Mouse (Mus musculus) right cerebral cortex, adult 2 months (tissue): ENCODE data around the gene Galnt14.

Source experiments
- DNase-seq, 2 experiments: peaks; one replicate each; pipeline ENCODE4 v3.0.0; 2021 to 2022; ENCODE audit warnings: low spot score in 2 of 2

Galnt14 gene

GRCm38 (mm10) chr17:73710042-73710911 lies at the start of gene Galnt14:
Gene Galnt14, minus strand, starts transcription at chr17:73710453.
- peak; percentile 56 to 65 for DNase-seq

DNA sequence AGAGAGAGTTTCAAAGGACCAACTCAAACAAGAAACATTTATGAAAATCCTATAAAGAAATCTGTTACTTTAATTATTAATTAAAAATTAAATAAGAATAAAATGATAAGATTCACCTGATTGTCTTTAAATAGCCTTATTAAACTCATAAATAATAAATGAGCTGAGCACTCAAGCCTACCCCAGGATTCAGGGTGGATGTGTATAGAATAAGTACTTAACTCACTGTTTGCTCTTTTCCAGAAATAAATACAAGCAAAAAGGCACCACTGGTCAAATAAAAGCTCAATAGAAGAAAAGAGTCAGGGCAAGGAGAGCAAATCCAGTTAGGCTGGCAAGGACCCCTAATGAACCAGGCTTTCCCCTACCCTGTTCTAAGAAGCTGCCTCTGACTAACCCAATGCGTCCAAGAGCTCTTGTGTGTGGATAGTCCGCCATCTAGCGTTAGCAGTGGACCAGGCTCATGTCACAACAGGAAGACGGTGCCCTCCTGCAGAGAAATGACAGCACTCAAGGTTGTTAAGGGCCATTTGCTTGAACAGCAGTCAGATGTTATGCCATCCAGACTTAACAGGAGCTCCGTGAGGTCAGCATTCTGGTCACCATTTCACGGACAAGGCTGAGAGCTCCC lies 33.5 kb upstream of the Galnt14 start:
- peak; percentile 90 to 92 for DNase-seq

DNA sequence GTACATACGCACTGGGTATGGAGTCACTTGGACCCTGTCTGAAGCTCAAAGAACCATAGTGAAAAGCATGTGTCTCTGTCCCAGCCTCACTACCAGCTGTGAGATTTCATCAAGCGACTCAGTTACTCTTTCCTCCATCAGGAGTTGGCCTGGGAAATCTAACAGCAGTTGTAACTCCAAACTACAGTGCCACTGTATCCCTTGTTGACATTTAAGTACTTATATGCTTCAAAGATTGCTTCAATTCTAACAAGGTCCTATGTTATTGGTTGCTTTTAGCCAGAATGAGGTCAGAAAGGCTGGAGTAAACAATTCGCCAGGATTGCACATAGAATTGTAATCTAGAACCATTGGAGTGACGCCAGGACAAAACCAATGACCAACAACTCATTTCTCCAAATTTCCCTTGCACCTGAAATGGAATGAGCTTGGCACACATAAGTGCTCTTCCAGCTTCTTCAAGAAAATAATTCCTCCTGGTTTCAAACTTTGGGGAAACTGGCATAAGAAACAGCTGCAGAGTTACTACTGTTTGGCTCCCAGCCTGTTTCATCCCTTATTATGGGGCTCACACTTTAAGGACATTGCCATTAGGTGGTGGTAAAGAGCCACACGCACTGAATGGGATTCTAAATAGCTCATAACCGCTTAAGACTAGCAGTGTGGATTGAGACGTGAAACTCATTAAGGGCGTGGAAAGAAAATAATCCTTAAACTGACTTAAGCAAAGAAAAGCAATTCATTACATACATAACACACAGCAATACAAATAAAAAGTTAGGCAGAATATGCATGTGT lies 13.8 kb upstream of the Galnt14 start:
- peak in 1 of 2 experiments; percentile 16 for DNase-seq

DNA sequence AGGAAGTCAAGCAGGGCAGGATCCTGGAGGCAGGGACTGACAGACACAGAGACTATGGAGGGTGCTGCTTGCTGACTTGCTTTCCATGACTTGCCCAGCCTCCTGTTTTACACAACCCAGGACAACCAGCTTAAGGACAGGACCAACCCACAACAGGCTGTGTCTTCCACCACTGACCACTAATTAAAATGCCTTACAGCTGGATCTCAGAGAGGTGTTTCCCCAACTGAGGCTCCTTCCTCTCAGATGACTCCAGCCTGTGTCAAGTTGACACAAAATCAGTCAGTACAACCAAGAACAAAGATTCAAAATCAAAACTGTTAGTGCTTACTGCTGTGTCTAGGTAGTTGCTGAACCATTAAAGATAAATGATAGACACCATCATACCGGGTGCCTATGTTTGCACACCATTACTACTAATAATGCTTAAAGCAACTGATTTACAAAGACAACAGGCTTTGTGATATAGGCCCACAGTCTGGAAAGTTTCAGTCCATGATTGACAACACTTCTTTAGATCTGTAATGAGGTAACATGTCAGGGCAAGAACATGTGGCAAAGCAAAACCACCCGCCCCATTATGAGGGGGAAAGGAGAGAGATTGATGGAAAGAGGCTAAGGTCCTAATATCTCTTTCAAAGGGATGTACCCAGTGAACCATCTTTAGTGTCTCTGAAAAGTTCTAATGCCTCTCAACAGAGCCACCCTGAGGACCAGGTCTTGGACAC lies 8.9 kb upstream of the Galnt14 start:
- DNase-seq = no peak

DNA sequence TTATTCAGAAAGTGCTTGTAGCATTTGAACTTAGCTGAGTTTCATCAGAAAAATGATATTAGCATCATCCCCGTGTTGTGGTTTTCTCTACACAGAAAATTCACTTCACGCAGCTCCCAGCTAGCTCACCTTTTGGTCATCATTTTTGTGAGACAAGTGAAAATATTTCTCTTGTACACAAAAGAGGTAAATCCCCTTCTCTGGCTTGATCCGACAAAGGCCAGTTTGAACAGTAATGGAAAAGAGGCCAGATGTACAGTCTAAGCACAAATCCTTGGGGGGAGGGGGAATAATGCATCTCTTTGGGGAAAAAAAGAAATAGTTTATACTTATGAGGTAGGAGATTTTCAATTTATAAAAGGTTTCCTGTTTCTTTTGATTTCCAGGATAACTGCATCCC lies 6.4 kb upstream of the Galnt14 start:
- no peak for DNase-seq

DNA sequence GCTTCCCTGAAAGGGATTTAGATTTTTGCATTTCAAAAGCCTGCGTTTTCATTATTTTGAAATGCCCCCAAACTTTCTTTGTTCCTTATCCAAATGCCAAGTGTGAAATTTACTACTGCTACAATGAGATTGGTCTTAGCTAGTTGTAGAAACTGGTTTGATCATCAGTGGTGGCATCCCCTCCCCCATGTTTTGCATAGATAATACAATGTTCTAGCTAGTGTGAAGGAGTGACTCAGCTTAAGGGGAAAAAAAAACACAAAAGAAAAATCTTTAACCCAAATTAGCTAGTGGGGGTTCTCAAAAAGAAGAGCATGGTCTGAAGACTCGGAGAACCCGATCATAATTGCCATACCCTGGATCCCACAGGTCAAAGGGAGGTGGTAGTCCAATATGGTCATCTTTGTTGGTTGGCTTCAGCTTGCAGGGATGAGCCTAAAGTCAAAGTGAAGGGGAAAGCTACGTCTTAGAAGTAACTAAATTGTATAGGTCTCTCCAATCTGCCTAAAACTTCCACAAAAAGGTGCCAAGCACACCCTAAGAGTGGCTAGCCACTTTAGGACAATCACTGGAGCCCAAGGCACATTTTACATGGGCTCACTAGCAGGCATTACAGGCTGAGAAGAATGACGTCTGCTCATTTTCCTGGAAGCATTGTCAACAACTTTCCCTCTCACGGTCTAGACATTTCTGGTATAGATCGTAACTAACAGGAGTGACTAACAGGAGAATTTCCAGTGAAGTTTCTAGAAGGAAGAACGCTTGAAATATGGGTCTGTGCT lies 4.4 kb upstream of the Galnt14 start:
- no peak for DNase-seq

GRCm38 (mm10) chr17:73713347-73713746 lies 3.1 kb upstream of the Galnt14 start:
- peak; percentile 69 to 72 for DNase-seq

- peak; percentile 75 to 77 for DNase-seq
Observed at GRCm38 (mm10) chr17:73711919-73712318, 1.7 kb upstream of the Galnt14 start.

GRCm38 (mm10) chr17:73709131-73710041 lies 867 bp downstream of the Galnt14 start:
- peak; percentile 31 to 49 for DNase-seq

GRCm38 (mm10) chr17:73708451-73708850 lies 1.8 kb downstream of the Galnt14 start:
- no peak for DNase-seq

GRCm38 (mm10) chr17:73703571-73703970 lies 6.7 kb downstream of the Galnt14 start:
- DNase-seq = no peak

DNA sequence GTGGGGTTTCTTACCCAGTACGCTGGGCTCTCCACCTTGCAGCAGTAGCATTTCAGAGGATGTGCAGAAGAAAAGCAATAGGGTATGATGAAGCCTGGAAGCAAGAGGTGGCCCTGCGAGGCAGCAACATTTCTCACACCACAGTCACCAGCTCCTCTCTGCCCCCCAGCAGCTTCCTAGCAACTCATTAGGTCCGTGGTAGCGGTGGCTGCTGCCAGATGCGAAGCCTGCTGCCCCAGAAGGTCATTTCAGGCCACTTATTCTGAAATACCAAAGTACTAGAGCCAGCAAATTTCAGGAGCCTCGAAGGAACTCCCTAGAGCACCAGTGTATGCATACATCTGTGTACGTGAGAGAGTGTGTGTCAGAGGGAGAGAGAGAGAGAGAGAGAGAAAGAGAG lies 9.2 kb downstream of the Galnt14 start:
- no peak for DNase-seq

DNA sequence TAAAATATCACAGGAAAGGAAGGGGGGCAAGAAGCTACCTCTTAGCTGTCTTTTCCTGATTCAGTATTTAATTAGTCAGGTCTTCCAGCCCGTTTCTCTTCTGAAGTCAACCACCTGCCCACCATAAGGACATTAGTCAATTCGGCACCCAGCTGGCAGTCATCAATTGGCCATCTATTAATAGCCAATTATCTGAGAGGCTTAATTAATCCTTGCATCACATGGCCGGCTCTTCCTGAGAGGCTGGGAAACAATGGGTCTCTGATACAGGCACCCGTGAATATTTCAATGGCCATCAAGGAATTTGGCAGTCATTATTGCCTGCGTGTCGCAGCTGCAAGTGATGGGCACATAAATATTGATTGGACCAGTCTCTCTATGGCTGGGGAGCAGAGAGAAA lies 10.4 kb downstream of the Galnt14 start:
- DNase-seq = no peak

DNA sequence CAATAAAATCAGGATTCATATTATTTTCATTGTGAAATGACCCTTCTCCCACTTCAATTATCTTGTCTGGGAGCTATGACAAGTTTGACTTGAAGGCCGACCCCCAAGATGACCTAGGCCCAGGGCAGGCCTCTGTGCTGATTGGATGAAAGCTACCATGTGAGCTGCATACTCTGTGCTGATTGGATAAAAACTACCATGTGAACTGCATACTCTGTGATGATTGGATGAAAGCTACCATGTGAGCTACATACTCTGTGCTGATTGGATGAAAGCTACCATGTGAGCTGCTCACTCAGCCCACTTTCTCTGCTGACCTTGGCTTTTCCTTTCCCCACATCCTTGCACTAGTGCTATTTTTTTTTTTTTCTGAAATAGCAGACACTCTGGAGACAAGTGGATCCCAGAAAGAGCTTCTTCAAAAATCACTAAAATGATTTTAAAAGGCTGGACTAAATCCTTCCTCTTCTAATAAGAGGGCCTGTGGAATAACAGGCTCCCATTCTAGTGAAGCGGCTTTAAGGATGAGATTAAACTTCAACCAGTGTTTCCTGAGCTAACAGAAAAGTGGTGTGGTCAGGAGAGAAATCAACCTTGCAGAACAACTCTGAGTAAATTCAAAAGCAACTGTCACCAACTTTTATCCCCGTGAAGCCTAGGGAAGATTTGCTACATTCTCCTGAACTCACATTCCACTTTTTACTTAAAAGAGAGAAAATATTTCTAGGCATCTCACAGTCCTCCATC lies 15.9 kb downstream of the Galnt14 start:
- no peak for DNase-seq

GRCm38 (mm10) chr17:73688261-73688660 lies 22.0 kb downstream of the Galnt14 start:
- no peak for DNase-seq

GRCm38 (mm10) chr17:73686292-73686691 lies 24.0 kb downstream of the Galnt14 start:
- no peak for DNase-seq

DNA sequence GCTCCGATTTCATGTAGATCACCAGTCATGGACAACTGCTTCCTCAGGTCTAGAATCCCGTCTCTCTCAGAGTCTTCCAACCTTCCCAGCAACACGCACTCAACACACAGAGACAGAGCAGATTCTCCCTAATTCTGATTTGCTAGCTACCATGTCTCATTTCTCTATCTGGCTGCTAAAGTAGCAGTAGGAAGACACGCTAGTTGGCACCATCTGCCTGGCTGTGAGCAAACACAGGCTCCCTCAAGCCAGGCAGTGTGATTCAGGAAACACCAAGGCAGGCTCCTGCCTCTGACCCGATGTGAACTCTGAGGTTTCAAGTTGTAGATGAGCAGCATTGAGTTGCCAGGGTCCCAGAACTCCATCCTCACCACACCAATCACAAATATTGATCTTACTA lies 25.5 kb downstream of the Galnt14 start:
- DNase-seq = peak in 1 of 2 experiments; percentile 12

DNA sequence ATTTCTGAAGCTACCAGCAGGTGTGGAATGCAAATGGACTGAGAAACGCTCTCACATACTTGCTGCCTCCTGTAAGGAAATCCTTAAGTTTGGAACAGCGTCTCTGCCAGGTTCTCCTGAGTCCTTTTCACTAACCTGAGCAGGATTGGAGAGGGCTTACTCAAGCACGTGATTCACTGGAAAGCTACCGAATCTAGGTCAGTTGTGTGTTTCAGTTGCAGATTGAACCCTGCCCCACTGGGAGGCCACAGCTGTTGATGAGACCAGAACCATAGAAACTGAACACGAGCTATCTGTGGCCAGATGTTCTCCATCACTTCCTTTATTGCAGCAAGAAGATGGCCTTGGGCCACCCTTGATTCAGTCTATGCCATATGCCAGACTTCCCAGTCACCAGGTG lies 38.3 kb downstream of the Galnt14 start:
- DNase-seq = no peak

DNA sequence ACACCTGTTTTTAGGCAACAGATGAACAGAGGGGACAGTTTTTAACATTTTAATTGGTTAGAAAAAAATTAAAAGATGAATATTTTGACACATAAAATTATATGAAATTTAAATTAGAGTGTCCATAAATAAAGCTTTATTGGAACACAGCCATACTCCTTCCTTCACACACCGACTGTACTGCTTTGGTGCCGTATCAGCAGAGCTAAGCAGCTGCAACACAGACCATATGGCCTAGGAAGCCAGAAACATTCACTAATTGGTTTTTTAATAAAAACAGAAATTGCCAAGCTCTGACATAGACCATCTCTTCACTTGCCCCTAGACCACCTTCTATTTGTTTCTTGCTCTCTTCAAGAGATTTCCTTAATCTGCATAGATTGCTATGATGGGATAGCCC lies 40.2 kb downstream of the Galnt14 start:
- DNase-seq = no peak
